Mouse (Mus musculus): Measurements from ENCODE around the gene Taz. TPM values are rescaled to one million over a fixed set of nuclear protein-coding genes. Genes with fewer than 3 reads are reported as not detected.

The Taz gene
- polyA plus RNA-seq, 1 experiment = 30.5 TPM

DNA sequence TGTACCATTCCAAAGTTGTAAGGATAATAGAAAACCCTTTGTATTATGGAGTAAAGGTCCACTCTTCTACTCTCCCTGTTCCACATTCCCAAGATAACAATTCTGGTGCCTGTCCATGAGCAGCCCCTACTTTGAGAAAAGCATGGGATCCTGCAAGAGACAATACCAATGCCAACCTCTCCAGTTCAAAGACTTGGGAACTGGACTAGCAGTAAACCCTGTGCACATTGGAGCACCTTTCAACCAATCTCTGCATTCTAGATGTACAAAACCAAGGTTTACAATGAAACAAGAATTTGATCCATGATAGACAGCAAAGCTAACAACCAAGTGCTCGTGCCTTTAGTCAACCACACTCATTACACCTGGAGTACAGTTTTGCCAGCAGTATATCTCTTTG is 36.6 kb upstream of the Taz start:
- H3K4me3 ChIP-seq (ENCODE audit: low read depth, low read length) = peak overlapping the region; percentile 98; the same call in 1 of the 2 replicates
- no peaks in the 10 kb centered on the region for H3K4me1 ChIP-seq (ENCODE audit: control insufficient read depth, insufficient read depth, low read length)
- H3K27me3 ChIP-seq (ENCODE audit: control insufficient read depth, insufficient read depth, low read length, poor library complexity, severe bottlenecking) = no peaks in the 10 kb centered on the region
- H3K27ac ChIP-seq (ENCODE audit: insufficient read depth, low read length) = peak overlapping the region; percentile 64
- peak overlapping the region; percentile 71 for H3K9ac ChIP-seq (ENCODE audit: low read depth, poor library complexity, severe bottlenecking)
- H3K9me3 ChIP-seq (replicated peaks; ENCODE audit: control insufficient read depth, insufficient read depth, low read length, poor library complexity, severe bottlenecking) = no peaks in the 10 kb centered on the region
- TF ChIP-seq CTCF (IDR thresholded peaks at IDR 0.05; ENCODE audit: low read depth, low read length) = no peak
- TF ChIP-seq POLR2A (IDR thresholded peaks at IDR 0.05; ENCODE audit: insufficient read depth, low read length) = no peak
- no peak for TF ChIP-seq EP300 (IDR thresholded peaks at IDR 0.05; ENCODE audit: insufficient read depth, low read depth, low read length)
- peaks cover 25% of the 10 kb centered on the region for H3K36me3 ChIP-seq (ENCODE audit: control insufficient read depth, insufficient read depth, low read length, poor library complexity, severe bottlenecking)

GRCm38 (mm10) chrX:74245687-74246086 is 36.0 kb upstream of the Taz start:
- Histone ChIP-seq H3K27me3 (ENCODE audit: control insufficient read depth, insufficient read depth, low read length, poor library complexity, severe bottlenecking) (no peaks in the 10 kb centered on the region), H3K9ac (ENCODE audit: low read depth, poor library complexity, severe bottlenecking) (peak overlapping the region; percentile 71), H3K4me3 (ENCODE audit: low read depth, low read length) (peak overlapping the region; percentile 98), H3K36me3 (ENCODE audit: control insufficient read depth, insufficient read depth, low read length, poor library complexity, severe bottlenecking) (peaks cover 25% of the 10 kb centered on the region), H3K9me3 (replicated peaks; ENCODE audit: control insufficient read depth, insufficient read depth, low read length, poor library complexity, severe bottlenecking) (no peaks in the 10 kb centered on the region), H3K27ac (ENCODE audit: insufficient read depth, low read length) (peak overlapping the region; percentile 85), H3K4me1 (ENCODE audit: control insufficient read depth, insufficient read depth, low read length) (no peaks in the 10 kb centered on the region)
- TF ChIP-seq EP300 (IDR thresholded peaks at IDR 0.05; ENCODE audit: insufficient read depth, low read depth, low read length) (no peak), CTCF (IDR thresholded peaks at IDR 0.05; ENCODE audit: low read depth, low read length) (no peak), POLR2A (IDR thresholded peaks at IDR 0.05; ENCODE audit: insufficient read depth, low read length) (no peak)

DNA sequence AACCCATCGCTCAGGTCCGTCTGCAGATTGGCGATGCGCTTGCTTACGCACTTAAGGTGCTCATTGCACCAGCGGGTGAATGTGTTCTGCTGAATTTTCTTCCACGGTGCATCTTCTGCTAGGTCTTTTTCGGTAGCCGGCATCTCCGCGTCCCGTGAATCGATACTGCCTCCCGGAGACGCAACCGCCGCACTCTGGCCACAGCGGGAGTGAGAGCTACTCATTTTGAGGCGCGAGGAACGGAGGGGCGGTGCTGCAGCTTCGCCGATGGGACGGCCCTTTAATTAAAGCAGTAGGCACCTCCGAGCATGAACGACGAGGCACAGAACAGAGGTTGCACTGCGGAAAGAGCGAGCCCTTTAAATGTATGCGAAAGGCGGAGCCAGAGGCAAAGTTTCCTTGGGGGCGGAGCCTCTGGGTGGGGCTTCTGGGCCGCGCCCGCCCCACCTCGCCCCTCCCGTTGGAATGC is 35.5 kb upstream of the Taz start:
- peaks cover 20% of the 10 kb centered on the region for H3K36me3 ChIP-seq (ENCODE audit: control insufficient read depth, insufficient read depth, low read length, poor library complexity, severe bottlenecking)
- H3K27me3 ChIP-seq (ENCODE audit: control insufficient read depth, insufficient read depth, low read length, poor library complexity, severe bottlenecking) = no peaks in the 10 kb centered on the region
- TF ChIP-seq CTCF (IDR thresholded peaks at IDR 0.05; ENCODE audit: low read depth, low read length) = no peak
- TF ChIP-seq POLR2A (IDR thresholded peaks at IDR 0.05; ENCODE audit: insufficient read depth, low read length) = no peak
- no peak for TF ChIP-seq EP300 (IDR thresholded peaks at IDR 0.05; ENCODE audit: insufficient read depth, low read depth, low read length)
- no peaks in the 10 kb centered on the region for H3K4me1 ChIP-seq (ENCODE audit: control insufficient read depth, insufficient read depth, low read length)
- H3K4me3 ChIP-seq (ENCODE audit: low read depth, low read length) = peak overlapping the region; percentile 98
- peak overlapping the region; percentile 85 for H3K27ac ChIP-seq (ENCODE audit: insufficient read depth, low read length)
- H3K9me3 ChIP-seq (replicated peaks; ENCODE audit: control insufficient read depth, insufficient read depth, low read length, poor library complexity, severe bottlenecking) = no peaks in the 10 kb centered on the region
- H3K9ac ChIP-seq (ENCODE audit: low read depth, poor library complexity, severe bottlenecking) = peak overlapping the region; percentile 71

- H3K9me3 ChIP-seq (replicated peaks; ENCODE audit: control insufficient read depth, insufficient read depth, low read length, poor library complexity, severe bottlenecking) = no peaks in the 10 kb centered on the region
- H3K9ac ChIP-seq (ENCODE audit: low read depth, poor library complexity, severe bottlenecking) = 0 out of 2 replicates have a peak overlapping the region, but pooled peaks have one; percentile 37
- H3K4me1 ChIP-seq (ENCODE audit: control insufficient read depth, insufficient read depth, low read length) = no peaks in the 10 kb centered on the region
- no peak overlapping the region for H3K27ac ChIP-seq (ENCODE audit: insufficient read depth, low read length)
- H3K27me3 ChIP-seq (ENCODE audit: control insufficient read depth, insufficient read depth, low read length, poor library complexity, severe bottlenecking) = no peaks in the 10 kb centered on the region
- TF ChIP-seq CTCF (IDR thresholded peaks at IDR 0.05; ENCODE audit: low read depth, low read length) = no peak
- TF ChIP-seq EP300 (IDR thresholded peaks at IDR 0.05; ENCODE audit: insufficient read depth, low read depth, low read length) = no peak
- TF ChIP-seq POLR2A (IDR thresholded peaks at IDR 0.05; ENCODE audit: insufficient read depth, low read length) = no peak
- peaks cover 17% of the 10 kb centered on the region for H3K36me3 ChIP-seq (ENCODE audit: control insufficient read depth, insufficient read depth, low read length, poor library complexity, severe bottlenecking)
- H3K4me3 ChIP-seq (ENCODE audit: low read depth, low read length) = peak overlapping the region; percentile 84
Observed at GRCm38 (mm10) chrX:74246693-74247092, 35.0 kb upstream of the Taz start.

- peak overlapping the region; percentile 64; the same call in 1 of the 2 replicates for H3K9ac ChIP-seq (ENCODE audit: low read depth, poor library complexity, severe bottlenecking)
- TF ChIP-seq CTCF (IDR thresholded peaks at IDR 0.05; ENCODE audit: low read depth, low read length) (no peak), POLR2A (IDR thresholded peaks at IDR 0.05; ENCODE audit: insufficient read depth, low read length) (no peak), EP300 (IDR thresholded peaks at IDR 0.05; ENCODE audit: insufficient read depth, low read depth, low read length) (no peak)
- H3K27ac ChIP-seq (ENCODE audit: insufficient read depth, low read length) = no peak overlapping the region
- H3K36me3 ChIP-seq (ENCODE audit: control insufficient read depth, insufficient read depth, low read length, poor library complexity, severe bottlenecking) = no peaks in the 10 kb centered on the region
- no peaks in the 10 kb centered on the region for H3K27me3 ChIP-seq (ENCODE audit: control insufficient read depth, insufficient read depth, low read length, poor library complexity, severe bottlenecking)
- no peaks in the 10 kb centered on the region for H3K9me3 ChIP-seq (replicated peaks; ENCODE audit: control insufficient read depth, insufficient read depth, low read length, poor library complexity, severe bottlenecking)
- H3K4me3 ChIP-seq (ENCODE audit: low read depth, low read length) = no peak overlapping the region
- no peaks in the 10 kb centered on the region for H3K4me1 ChIP-seq (ENCODE audit: control insufficient read depth, insufficient read depth, low read length)
Observed at GRCm38 (mm10) chrX:74248651-74249050, 33.1 kb upstream of the Taz start.

GRCm38 (mm10) chrX:74249615-74250014 is 32.1 kb upstream of the Taz start, which contains the start of gene Flna:
Flna (minus strand) TSS chrX:74249820.
- Histone ChIP-seq H3K9ac (ENCODE audit: low read depth, poor library complexity, severe bottlenecking) (peak within 1 kb of the TSS; percentile 64), H3K4me3 (ENCODE audit: low read depth, low read length) (peak within 1 kb of the TSS; percentile 52), H3K36me3 (ENCODE audit: control insufficient read depth, insufficient read depth, low read length, poor library complexity, severe bottlenecking) (no peaks in the 10 kb centered on the region), H3K9me3 (replicated peaks; ENCODE audit: control insufficient read depth, insufficient read depth, low read length, poor library complexity, severe bottlenecking) (no peaks in the 10 kb centered on the region), H3K27me3 (ENCODE audit: control insufficient read depth, insufficient read depth, low read length, poor library complexity, severe bottlenecking) (no peaks in the 10 kb centered on the region), H3K27ac (ENCODE audit: insufficient read depth, low read length) (no peak within 1 kb of the TSS), H3K4me1 (ENCODE audit: control insufficient read depth, insufficient read depth, low read length) (no peaks in the 10 kb centered on the region)
- TF ChIP-seq CTCF (IDR thresholded peaks at IDR 0.05; ENCODE audit: low read depth, low read length) (no peak), POLR2A (IDR thresholded peaks at IDR 0.05; ENCODE audit: insufficient read depth, low read length) (no peak), EP300 (IDR thresholded peaks at IDR 0.05; ENCODE audit: insufficient read depth, low read depth, low read length) (no peak)
